Mouse (Mus musculus): ENCODE measurements at regions not wholly inside any gene's neighbourhood (a gene's known extent, or its start where the extent isn't known, plus 50 kb on each side); places are given as distances from the start of the nearest gene placed in this dataset.

DNA sequence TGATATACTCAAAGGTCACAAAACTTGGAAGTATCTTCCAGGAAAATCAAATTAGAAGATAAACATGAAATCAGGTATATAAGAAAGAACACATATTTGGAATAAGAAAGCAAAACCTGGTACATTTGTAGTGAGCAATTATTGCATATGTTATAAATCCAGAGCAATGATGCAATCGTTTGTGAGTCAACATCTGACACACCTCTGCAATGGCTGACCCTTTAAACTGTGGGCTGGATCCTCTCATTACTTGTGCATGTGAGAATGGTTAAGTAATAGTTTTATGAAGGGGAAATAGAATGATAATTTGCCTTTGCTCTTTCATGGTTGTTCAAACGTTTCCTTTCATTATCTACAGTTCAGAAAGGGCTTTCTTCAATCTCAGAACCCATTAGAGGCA, 165.0 kb upstream of the Klf7 start:
- TF ChIP-seq POLR2A (IDR thresholded peaks at IDR 0.05; ENCODE audit: insufficient read length, low read depth) (no peak), USF1 (IDR thresholded peaks at IDR 0.05; ENCODE audit: low read depth) (no peak), MYOD1 (IDR thresholded peaks at IDR 0.05; ENCODE audit: control insufficient read depth in 1 of 3, insufficient read length in 2 of 3, low read depth in 2 of 3) (no peak), SRF (IDR thresholded peaks at IDR 0.05; ENCODE audit: control insufficient read depth, insufficient read length, low read depth) (no peak), MAX (IDR thresholded peaks at IDR 0.05; ENCODE audit: low read depth) (no peak), MYOG (IDR thresholded peaks at IDR 0.05; ENCODE audit: control insufficient read depth in 1 of 3, insufficient read depth in 1 of 3, insufficient read length in 2 of 3, low read depth in 2 of 3) (no peak), TCF3 (IDR thresholded peaks at IDR 0.05; ENCODE audit: insufficient read length, low read depth) (no peak), TCF12 (IDR thresholded peaks at IDR 0.05; ENCODE audit: insufficient read depth, poor library complexity, severe bottlenecking) (no peak)
